Mouse (Mus musculus) erythroblast, embryonic 14.5 days (primary cell): ENCODE measurements around the gene Adam23. TPM values are rescaled to one million over a fixed set of nuclear protein-coding genes. Genes with fewer than 3 reads are reported as not detected.

ENCODE experiments used
- H3K27me3 ChIP-seq: 2 replicates; pipeline ENCODE4 v1.6.1; 2012; ENCODE audit warnings: inconsistent platforms; ENCODE audit not compliant: control insufficient read depth
- H3K36me3 ChIP-seq: 2 replicates; pipeline ENCODE4 v1.6.1; 2012; ENCODE audit warnings: mild to moderate bottlenecking, inconsistent platforms; ENCODE audit not compliant: control insufficient read depth
- H3K4me1 ChIP-seq: 2 replicates; pipeline ENCODE4 v1.6.1; 2012; ENCODE audit warnings: inconsistent platforms; ENCODE audit not compliant: control insufficient read depth
- H3K4me3 ChIP-seq: replicated peaks from 2 replicates; pipeline ENCODE3; 2012; ENCODE audit warnings: moderate library complexity, mild to moderate bottlenecking, inconsistent platforms
- H3K9me3 ChIP-seq: 2 replicates; pipeline ENCODE4 v1.6.1; 2012; ENCODE audit warnings: low read length, inconsistent platforms, mixed read lengths; ENCODE audit not compliant: control insufficient read depth
- GATA1 ChIP-seq: IDR thresholded peaks from 2 replicates; pipeline ENCODE4 v1.6.1; 2012; ENCODE audit warnings: low read length, inconsistent platforms, mixed read lengths
- TAL1 ChIP-seq: IDR thresholded peaks from 3 replicates; pipeline ENCODE4 v1.6.1; 2012; ENCODE audit warnings: low read length, inconsistent platforms, mixed read lengths
- polyA plus RNA-seq: library from polyadenylated mRNA; stranded (reverse); fragments of >175 nt; gene quantifications from 2 replicates; pipeline ENCODE4 v1.2.3, GENCODE M21; 2012

The Adam23 gene
- polyA plus RNA-seq, 1 experiment = not detected

DNA sequence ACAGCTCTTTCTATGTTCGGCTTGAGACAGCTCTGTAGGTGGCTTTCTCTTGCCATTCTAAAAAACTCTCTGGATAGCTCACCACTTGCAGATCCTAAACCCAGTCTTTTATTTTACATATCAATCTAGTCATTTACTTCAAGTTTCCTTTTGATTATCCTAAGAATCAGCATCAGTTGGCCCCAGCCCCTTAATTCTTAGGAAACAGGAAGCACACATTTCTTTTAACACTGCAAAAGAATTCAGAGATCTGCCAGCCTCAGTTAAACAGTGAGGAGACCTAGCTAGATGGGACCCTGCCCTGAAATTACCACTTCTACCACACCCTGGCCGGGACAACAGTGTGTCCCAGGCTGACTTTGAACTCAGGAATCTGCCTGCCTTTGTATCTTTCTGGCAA lies 3.5 kb upstream of the Adam23 start:
- no peak for TF ChIP-seq GATA1
- no peak for TF ChIP-seq TAL1
- Histone ChIP-seq H3K9me3 (no peaks in the 10 kb centered on the region), H3K4me1 (no peaks in the 10 kb centered on the region), H3K27me3 (peaks cover 31% of the 10 kb centered on the region), H3K4me3 (no peak overlapping the region), H3K36me3 (no peaks in the 10 kb centered on the region)

GRCm38 (mm10) chr1:63442616-63443015 lies 3.1 kb upstream of the Adam23 start:
- Histone ChIP-seq H3K4me3 (no peak overlapping the region), H3K36me3 (no peaks in the 10 kb centered on the region), H3K4me1 (no peaks in the 10 kb centered on the region), H3K27me3 (peaks cover 33% of the 10 kb centered on the region), H3K9me3 (no peaks in the 10 kb centered on the region)
- TF ChIP-seq GATA1 (no peak), TAL1 (no peak)

DNA sequence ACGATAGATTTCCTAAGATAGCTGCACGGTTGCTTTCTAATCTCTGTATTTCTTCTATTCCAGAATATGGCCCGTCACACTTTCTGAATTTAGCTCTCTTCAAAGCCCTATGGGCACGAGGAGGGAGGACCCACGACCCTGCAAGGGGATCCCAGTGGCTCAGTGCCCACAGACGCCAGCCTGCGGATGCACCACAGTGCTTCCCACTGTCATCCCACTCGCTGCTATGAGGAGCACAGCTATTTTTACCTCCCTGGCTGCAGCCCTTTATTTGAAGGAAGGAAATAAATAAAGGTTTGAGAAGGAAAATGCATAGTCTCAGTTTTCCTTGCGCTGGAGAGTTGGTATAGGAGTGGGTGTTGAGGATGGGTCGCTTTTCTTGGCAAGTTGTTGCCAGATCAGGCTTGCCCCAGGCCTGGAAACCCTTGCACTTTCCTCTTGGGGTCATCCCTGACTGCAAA lies 512 bp upstream of the Adam23 start:
- H3K27me3 ChIP-seq = peaks cover 35% of the 10 kb centered on the region
- no peak overlapping the region for H3K4me3 ChIP-seq
- TF ChIP-seq GATA1 = no peak
- TF ChIP-seq TAL1 = no peak
- H3K36me3 ChIP-seq = no peaks in the 10 kb centered on the region
- H3K9me3 ChIP-seq = no peaks in the 10 kb centered on the region
- H3K4me1 ChIP-seq = no peaks in the 10 kb centered on the region

DNA sequence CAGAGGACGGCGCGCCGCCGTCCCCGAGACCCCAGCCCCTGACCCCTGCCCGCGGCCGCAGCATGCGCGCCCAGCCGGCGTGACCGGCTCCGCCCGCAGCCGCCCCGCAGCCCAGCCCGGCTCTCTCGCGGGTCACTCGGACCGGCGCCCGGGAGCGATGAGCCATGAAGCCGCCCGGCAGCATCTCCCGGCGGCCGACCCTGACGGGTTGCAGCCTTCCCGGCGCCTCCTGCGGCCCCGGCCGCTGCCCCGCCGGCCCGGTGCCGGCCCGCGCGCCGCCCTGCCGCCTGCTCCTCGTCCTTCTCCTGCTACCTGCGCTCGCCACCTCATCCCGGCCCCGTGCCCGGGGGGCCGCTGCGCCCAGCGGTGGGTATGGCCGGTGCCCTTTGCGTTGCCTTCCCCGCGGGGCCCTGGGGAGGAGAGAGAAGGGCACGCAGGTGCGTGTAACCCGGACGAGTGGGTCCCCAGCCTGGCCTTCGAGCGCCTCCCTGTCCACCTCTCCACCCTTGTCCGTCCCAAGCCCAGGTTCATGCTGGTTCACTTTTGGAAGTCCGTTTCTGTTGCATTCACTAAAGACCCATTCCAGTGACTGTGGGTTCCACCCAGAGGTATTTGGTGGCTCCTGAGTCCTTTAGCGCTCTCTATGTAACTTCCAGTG lies 485 bp downstream of the Adam23 start:
- TF ChIP-seq TAL1 (no peak), GATA1 (no peak)
- H3K4me1 ChIP-seq = no peaks in the 10 kb centered on the region
- H3K27me3 ChIP-seq = peaks cover 35% of the 10 kb centered on the region
- no peaks in the 10 kb centered on the region for H3K9me3 ChIP-seq
- no peaks in the 10 kb centered on the region for H3K36me3 ChIP-seq
- no peak overlapping the region for H3K4me3 ChIP-seq

DNA sequence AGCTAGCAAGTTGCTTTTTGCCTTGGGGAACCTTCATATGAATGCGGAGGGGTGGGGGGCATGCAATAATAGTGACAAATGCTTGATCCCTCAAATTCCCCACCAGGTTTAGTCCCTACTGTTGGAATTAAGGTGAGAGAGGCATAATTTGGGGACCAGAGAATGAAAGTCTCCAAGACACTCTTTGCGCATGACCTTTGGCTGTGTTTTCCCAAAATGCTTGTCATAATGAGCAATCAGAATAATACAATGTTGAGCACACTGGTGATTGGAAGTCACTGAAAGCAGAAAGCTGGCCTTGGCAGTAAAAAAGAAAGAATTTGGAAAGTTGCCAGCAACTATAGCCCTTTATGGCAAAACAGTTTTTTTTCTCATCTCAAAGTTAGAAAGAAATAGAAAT lies 1.0 kb downstream of the Adam23 start:
- no peaks in the 10 kb centered on the region for H3K4me1 ChIP-seq
- peaks cover 35% of the 10 kb centered on the region for H3K27me3 ChIP-seq
- no peaks in the 10 kb centered on the region for H3K9me3 ChIP-seq
- H3K36me3 ChIP-seq = no peaks in the 10 kb centered on the region
- no peak for TF ChIP-seq GATA1
- TF ChIP-seq TAL1 = no peak
- H3K4me3 ChIP-seq = no peak overlapping the region

GRCm38 (mm10) chr1:63450091-63450490 lies 4.4 kb downstream of the Adam23 start:
- TF ChIP-seq GATA1 = no peak
- no peak for TF ChIP-seq TAL1
- H3K4me1 ChIP-seq = no peaks in the 10 kb centered on the region; the same call in 1 of the 2 replicates

DNA sequence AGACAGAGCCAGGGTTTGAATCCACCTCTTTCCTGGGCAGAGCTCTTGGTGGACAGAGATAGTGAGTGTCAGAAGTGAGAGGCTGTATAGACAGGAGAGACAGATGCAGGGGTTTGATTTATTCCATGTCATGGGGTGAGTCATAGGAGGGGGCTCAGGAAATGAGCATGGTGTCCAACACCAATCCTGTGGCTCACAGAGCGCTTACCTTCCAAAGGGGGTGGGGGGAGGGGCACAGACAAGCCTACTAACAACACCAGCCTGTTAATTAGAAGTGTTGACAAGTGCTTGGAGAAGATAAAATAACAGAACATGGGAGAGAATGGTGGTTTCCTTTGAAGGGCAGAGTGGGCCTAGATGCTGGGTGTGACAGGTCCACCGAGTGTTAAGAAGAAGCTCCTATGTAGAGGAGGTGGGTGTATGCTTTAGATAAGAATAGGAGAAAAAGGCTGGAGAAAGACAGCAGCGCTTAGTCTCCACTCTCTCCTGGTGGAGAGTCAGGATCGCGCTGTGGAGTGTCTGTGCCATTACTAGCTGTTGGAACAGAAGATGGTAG lies 7.7 kb downstream of the Adam23 start:
- Histone ChIP-seq H3K4me3 (no peak overlapping the region), H3K36me3 (no peaks in the 10 kb centered on the region), H3K4me1 (no peaks in the 10 kb centered on the region; the same call in 1 of the 2 replicates), H3K27me3 (peaks cover 2% of the 10 kb centered on the region; the same call in 1 of the 2 replicates), H3K9me3 (no peaks in the 10 kb centered on the region)
- TF ChIP-seq GATA1 (no peak), TAL1 (no peak)

More at GRCm38 (mm10) chr1:63450091-63450490, 4.4 kb downstream of the Adam23 start:
- Histone ChIP-seq H3K4me3 (no peak overlapping the region), H3K27me3 (peaks cover 23% of the 10 kb centered on the region), H3K9me3 (no peaks in the 10 kb centered on the region), H3K36me3 (no peaks in the 10 kb centered on the region)

GRCm38 (mm10) chr1:63457801-63458519 lies 12.3 kb downstream of the Adam23 start:
- H3K4me3 ChIP-seq = no peak overlapping the region
- no peaks in the 10 kb centered on the region; the same call in 1 of the 2 replicates for H3K4me1 ChIP-seq
- no peaks in the 10 kb centered on the region for H3K36me3 ChIP-seq
- no peaks in the 10 kb centered on the region for H3K9me3 ChIP-seq
- TF ChIP-seq TAL1 (no peak), GATA1 (no peak)
- no peaks in the 10 kb centered on the region for H3K27me3 ChIP-seq

- Histone ChIP-seq H3K27me3 (no peaks in the 10 kb centered on the region), H3K4me1 (no peaks in the 10 kb centered on the region), H3K36me3 (no peaks in the 10 kb centered on the region), H3K9me3 (no peaks in the 10 kb centered on the region), H3K4me3 (no peak overlapping the region)
- no peak for TF ChIP-seq GATA1
- no peak for TF ChIP-seq TAL1
These were observed 13.5 kb downstream of the Adam23 start for GRCm38 (mm10) chr1:63459151-63459550.
